Mouse (Mus musculus): ENCODE results near the gene Coq8b.

Gene Coq8b

GRCm38 (mm10) chr7:27274916-27275315, 42.1 kb downstream of the Coq8b start:
- no peak for DNase-seq

- no peak for DNase-seq
Measured at GRCm38 (mm10) chr7:27276021-27276420, 43.2 kb downstream of the Coq8b start.

GRCm38 (mm10) chr7:27277191-27277590, 44.4 kb downstream of the Coq8b start:
- no peak for DNase-seq

GRCm38 (mm10) chr7:27281717-27282116, 48.9 kb downstream of the Coq8b start:
- DNase-seq = no peak

- DNase-seq = no peak
Measured at GRCm38 (mm10) chr7:27282225-27282624, 49.4 kb downstream of the Coq8b start.

GRCm38 (mm10) chr7:27284865-27285697, 52.3 kb downstream of the Coq8b start:
- DNase-seq = peak; percentile 66

- peak; percentile 85 for DNase-seq
Measured at GRCm38 (mm10) chr7:27285698-27286066, 52.9 kb downstream of the Coq8b start.

- no peak for DNase-seq
Measured at GRCm38 (mm10) chr7:27288732-27289131, 55.9 kb downstream of the Coq8b start.

GRCm38 (mm10) chr7:27290555-27290954, 57.7 kb downstream of the Coq8b start:
- no peak for DNase-seq

GRCm38 (mm10) chr7:27291795-27292466, 59.1 kb downstream of the Coq8b start:
- DNase-seq = no peak

GRCm38 (mm10) chr7:27295956-27296355, 63.1 kb downstream of the Coq8b start:
- no peak for DNase-seq

GRCm38 (mm10) chr7:27296518-27296917, 63.7 kb downstream of the Coq8b start:
- DNase-seq = no peak

GRCm38 (mm10) chr7:27298033-27298610, 65.3 kb downstream of the Coq8b start:
- no peak for DNase-seq

- DNase-seq = no peak
Measured at GRCm38 (mm10) chr7:27298816-27299215, 66.0 kb downstream of the Coq8b start.

- no peak for DNase-seq
Measured at GRCm38 (mm10) chr7:27300351-27300750, 67.5 kb downstream of the Coq8b start.

- no peak for DNase-seq
Measured at GRCm38 (mm10) chr7:27300801-27301200, 68.0 kb downstream of the Coq8b start.

- DNase-seq = peak; percentile 79
Measured at GRCm38 (mm10) chr7:27302172-27302571, 69.3 kb downstream of the Coq8b start.

GRCm38 (mm10) chr7:27305091-27305730, 72.4 kb downstream of the Coq8b start:
- no peak for DNase-seq

GRCm38 (mm10) chr7:27306161-27307160, 73.6 kb downstream of the Coq8b start:
- DNase-seq = no peak

- DNase-seq = peak; percentile 37
Measured at GRCm38 (mm10) chr7:27307551-27307950, 74.7 kb downstream of the Coq8b start.

All from embryo, embryonic 11 days (tissue).